Mouse (Mus musculus): ENCODE data around the gene Bak1.
A peak's percentile ranks its signal among the peaks of the same experiment; 100 is the strongest.
"Not testable (repeated sequence)": the region's sequence is repeated elsewhere in the genome, so short reads cannot be mapped to it uniquely, and the experiment has no call there.

The Bak1 gene

DNA sequence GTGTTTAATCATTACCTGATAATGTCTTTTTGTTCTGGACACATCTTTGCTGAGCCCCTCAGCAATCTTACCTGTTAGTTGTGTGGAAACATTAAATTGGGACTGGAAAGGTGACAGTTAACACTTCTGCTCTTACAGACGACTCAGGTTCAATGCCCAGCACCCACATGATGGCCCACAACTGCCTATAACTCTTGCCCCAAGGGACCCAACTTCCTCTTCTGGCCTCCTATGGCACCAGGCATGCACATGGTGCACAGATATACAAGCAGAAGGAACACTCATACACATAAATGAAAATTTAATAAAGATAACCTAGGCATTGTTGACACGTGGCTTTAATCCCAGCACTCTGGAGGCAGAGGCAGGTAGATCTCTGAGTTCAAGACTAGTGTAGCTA is 49.4 kb downstream of the Bak1 start:
- DNase-seq (ENCODE audit: low spot score in 2 of 2): no peak

- not testable (repeated sequence) for DNase-seq (ENCODE audit: low spot score in 2 of 2)
Measured at GRCm38 (mm10) chr17:26977354-26977753, 51.5 kb downstream of the Bak1 start.

DNA sequence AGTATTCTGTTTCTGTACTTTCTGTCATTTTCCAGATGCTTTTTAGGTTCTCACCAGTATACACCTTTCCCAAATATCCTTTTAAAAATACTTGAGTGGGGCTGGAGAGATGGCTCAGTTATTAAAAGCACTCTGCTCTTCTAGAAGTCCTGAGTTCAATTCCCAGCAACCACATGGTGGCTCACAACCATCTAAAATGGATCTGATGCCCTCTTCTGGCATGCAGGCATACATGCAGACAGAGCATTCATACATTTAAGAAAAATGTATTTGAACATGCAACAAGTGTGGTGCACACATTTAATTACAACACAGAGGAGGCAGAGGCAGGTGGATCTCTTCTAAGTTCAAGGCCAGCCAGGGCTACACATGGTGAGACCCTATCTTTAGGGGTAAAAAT is 53.4 kb downstream of the Bak1 start:
- DNase-seq (ENCODE audit: low spot score in 2 of 2): no peak

DNA sequence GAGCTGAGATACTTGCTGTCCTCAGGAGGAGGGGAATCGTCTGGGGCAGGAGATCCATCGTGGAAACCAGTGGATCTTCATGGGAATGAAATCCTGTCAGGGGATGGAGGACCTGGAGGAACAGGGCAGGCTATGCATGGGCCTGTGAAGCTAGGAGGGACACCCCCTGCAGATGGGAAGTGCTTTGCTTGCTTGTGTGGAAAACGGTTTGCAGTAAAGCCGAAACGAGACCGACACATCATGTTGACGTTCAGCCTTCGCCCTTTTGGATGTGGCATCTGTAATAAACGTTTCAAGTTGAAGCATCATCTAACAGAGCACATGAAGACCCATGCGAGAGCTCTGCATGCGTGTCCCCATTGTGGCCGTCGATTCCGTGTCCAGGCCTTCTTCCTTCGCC is 54.3 kb downstream of the Bak1 start:
- no peak for DNase-seq (ENCODE audit: low spot score in 2 of 2)

DNA sequence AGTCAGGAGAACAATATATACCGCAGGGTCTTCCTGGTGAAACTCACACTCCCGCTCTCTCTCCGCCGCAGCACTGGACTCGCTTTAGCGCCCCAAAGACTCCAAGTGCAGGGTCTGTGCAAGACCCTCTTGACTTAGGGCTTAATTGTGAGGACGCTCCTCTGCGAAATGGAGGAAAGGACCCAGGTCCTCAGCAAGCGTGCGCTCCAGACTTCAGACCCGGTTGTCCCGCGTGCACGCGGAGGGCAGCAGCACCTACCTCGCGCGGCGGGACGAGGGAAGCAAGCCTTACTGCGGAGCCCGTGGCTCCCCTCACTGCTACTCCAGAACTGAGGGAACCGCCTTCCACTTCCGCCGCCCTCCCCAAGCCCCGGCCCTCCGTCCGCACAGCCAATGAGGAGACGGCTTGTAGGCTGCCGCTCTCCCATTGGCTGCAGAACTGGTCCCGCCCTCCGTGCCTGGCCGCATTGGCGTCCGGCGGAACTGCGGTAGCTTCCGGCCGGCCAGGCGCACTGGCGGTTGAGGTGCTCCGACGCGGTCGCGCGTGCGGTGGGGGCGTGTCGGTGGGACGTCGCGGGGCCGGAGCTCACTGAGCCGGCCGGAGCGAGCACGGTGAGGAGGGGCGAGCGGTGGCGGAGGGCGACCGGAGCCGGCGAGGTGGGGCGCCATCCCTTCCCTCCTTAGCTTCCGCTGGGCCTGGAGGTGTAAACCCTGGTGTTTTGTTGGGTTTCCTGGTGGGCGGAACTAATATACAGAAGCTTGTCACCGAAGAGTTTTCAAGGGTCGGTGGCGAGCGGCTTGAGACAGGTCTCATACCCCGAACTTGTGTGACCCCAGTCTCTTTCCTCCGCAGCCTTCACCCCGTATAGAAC is 55.9 kb downstream of the Bak1 start, which contains the start of gene Zbtb9:
Gene Zbtb9, plus strand, starts transcription at position 465 of the 872 bp plus-strand sequence.
- peak; percentile 94 for DNase-seq (ENCODE audit: low spot score in 2 of 2)

- DNase-seq (ENCODE audit: low spot score in 2 of 2): no peak
Measured at GRCm38 (mm10) chr17:26972107-26972506, 56.7 kb downstream of the Bak1 start.

DNA sequence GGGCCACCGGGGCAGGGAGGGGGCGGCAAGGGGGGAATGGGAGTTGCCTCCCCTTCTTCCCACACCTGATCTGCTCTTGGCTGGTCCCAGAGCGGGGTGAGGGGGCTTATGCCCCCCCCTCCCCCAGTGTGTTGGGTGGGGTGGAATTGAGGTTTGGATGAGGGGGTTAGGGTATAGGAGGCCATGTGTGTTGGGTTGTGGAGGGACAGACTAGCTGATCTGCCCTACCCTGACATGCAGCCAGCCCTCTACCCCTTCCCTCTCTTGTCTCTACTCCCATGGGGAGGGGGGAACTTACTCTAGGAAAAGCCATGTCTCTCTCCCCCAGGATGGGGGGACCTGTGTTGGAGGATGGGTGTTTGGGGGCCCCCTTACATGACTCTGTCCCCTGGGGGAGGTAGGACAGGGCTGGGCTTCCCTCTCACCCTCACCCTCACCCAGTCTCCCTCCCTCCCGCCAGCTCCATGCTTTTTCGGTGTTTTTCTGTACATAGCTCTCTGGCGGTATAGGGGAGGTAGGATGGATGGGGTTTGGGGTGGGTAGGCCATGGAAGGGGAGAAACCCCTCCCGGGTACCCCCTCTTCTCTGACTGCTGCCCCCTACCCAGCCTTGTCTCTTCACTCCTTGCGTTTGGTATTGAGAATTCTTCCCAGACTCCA is 57.4 kb downstream of the Bak1 start:
- DNase-seq (ENCODE audit: low spot score in 2 of 2): no peak

- DNase-seq (ENCODE audit: low spot score in 2 of 2): no peak
Measured at GRCm38 (mm10) chr17:26970221-26970620, 58.6 kb downstream of the Bak1 start.
